ENCODE assay signal across 8 mouse cellular contexts in the genomic region with DNA sequence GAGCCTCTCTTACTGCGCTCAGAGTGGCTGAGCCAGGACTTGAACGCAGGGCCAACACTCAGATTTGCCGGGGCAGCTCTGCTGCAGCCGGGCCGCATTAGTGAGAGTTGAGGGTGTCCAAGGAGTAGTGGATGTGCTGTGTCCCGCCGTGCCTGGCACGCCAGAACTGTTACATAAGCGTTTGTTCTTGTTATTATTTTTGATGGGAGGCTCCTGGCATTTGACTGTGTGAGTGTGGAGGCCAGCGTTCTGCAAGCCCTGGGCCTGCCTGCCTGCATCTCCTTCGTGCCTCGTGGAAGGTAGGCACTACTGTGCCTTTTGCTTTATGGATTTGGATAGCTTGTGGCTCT. TPM values are rescaled to one million over a fixed set of nuclear protein-coding genes. Genes with fewer than 3 reads are reported as not detected.
DNase-seq lines count a peak whose midpoint lies in the region; ATAC-seq and TF ChIP-seq lines count a peak whose summit lies in the region.

No protein-coding gene starts in this region.

- TF ChIP-seq POLR2A in testis, adult 2 months (IDR thresholded peaks at IDR 0.05; ENCODE audit: control insufficient read depth, low read depth, low read length), result no peak

- no peaks in the 10 kb centered on the region for H3K9me3 ChIP-seq in intestine, embryonic 15.5 days

- WGBS in intestine, embryonic 15.5 days, result 85% methylated on average over 12 of the region's 12 CpGs

- peaks cover 14% of the 10 kb centered on the region for H3K4me1 ChIP-seq in testis, adult 2 months (ENCODE audit: control insufficient read depth, insufficient read depth, low read length)
- H3K4me1 ChIP-seq in intestine, embryonic 15.5 days (replicated peaks), result peaks cover 22% of the 10 kb centered on the region

- TF ChIP-seq CTCF in testis, adult 2 months (IDR thresholded peaks at IDR 0.05; ENCODE audit: control insufficient read depth, insufficient read depth, insufficient replicate concordance, low read depth, low read length), result no peak

- H3K27ac ChIP-seq in testis, adult 2 months (ENCODE audit: control insufficient read depth, insufficient read depth, low read depth, low read length), result no peak overlapping the region
- H3K27ac ChIP-seq in intestine, embryonic 15.5 days, result no peak overlapping the region

- peak overlapping the region; percentile 93 for H3K4me2 ChIP-seq in intestine, embryonic 15.5 days (replicated peaks)

- H3K27me3 ChIP-seq in testis, adult 2 months (ENCODE audit: control insufficient read depth, insufficient read depth, low read length), result no peaks in the 10 kb centered on the region
- H3K27me3 ChIP-seq in intestine, embryonic 15.5 days (replicated peaks), result no peaks in the 10 kb centered on the region

- no peak for ATAC-seq in cerebellum, adult (ENCODE audit: insufficient number of reproducible peaks, low FRiP score, low TSS enrichment)
- no peak for ATAC-seq in intestine, embryonic 15.5 days

- H3K4me3 ChIP-seq in testis, adult 2 months (ENCODE audit: control insufficient read depth, low read depth, low read length), result peak overlapping the region; percentile 63
- peak overlapping the region; percentile 81 for H3K4me3 ChIP-seq in intestine, embryonic 15.5 days (replicated peaks)

- H3K36me3 ChIP-seq in testis, adult 2 months (ENCODE audit: control insufficient read depth, insufficient read depth, low read length), result no peaks in the 10 kb centered on the region
- H3K36me3 ChIP-seq in intestine, embryonic 15.5 days, result 0 out of 2 replicates have a peak, but pooled peaks cover 3% of the 10 kb centered on the region

- peak; percentile 46 for DNase-seq in cerebellum, adult 11-12 months
- no peak for DNase-seq in testis, postnatal 14 days (ENCODE audit: low spot score)
- DNase-seq in lung, postnatal 10 days, result peak; percentile 62
- no peak for DNase-seq in yolk sac, embryonic 10.5 days (ENCODE audit: low spot score)
- DNase-seq in thymus, postnatal 14 days, result no peak

- peak overlapping the region; percentile 56 for H3K9ac ChIP-seq in intestine, embryonic 15.5 days

RNA-seq across cellular contexts. Expression of a gene that starts 1.3 kb away (rescaled TPM):
- 97.4 and 99.8 TPM in 2 replicates for polyA plus RNA-seq in testis, adult 2 months (2012; rRNA removed)
- polyA plus RNA-seq in intestine, embryonic 15.5 days (2015; fragmentation: Nextera tagmentation; extraction: Ambion mirVana), result 35.1 and 38.6 TPM in 2 replicates

RNA-seq across cellular contexts. Expression of a gene that starts 2.2 kb away (rescaled TPM):
- 2.9 and 4.0 TPM in 2 replicates for polyA plus RNA-seq in testis, adult 2 months (2012; rRNA removed)
- polyA plus RNA-seq in intestine, embryonic 15.5 days (2015; fragmentation: Nextera tagmentation; extraction: Ambion mirVana), result 22.5 and 24.3 TPM in 2 replicates

RNA-seq across cellular contexts. Expression of a gene that starts 29.6 kb away (rescaled TPM):
- 41.0 and 48.4 TPM in 2 replicates for polyA plus RNA-seq in testis, adult 2 months (2012; rRNA removed)
- 0.40 and 7.2 TPM in 2 replicates for polyA plus RNA-seq in intestine, embryonic 15.5 days (2015; fragmentation: Nextera tagmentation; extraction: Ambion mirVana)

RNA-seq across cellular contexts. Expression of a gene that starts 59.0 kb away (rescaled TPM):
- polyA plus RNA-seq in testis, adult 2 months (2012; rRNA removed), result 17.9 and 21.6 TPM in 2 replicates
- polyA plus RNA-seq in intestine, embryonic 15.5 days (2015; fragmentation: Nextera tagmentation; extraction: Ambion mirVana), result 268 and 270 TPM in 2 replicates

Comparison
In these comparisons a context has a peak if more than half of its experiments do, and no peak if none do; other contexts are left out.
1. DNase-seq: peak in cerebellum, adult 11-12 months (single experiment) and lung, postnatal 10 days (single experiment); none in testis, postnatal 14 days (single experiment), yolk sac, embryonic 10.5 days (single experiment) and thymus, postnatal 14 days (single experiment).